Mouse (Mus musculus) forebrain, embryonic 13.5 days (tissue): Measurements from ENCODE around the gene Hcfc1r1. TPM values are rescaled to one million over a fixed set of nuclear protein-coding genes. Genes with fewer than 3 reads are reported as not detected.

Source experiments
- ATAC-seq: fragments of 200-750 bp; cut with Nextera tagmentation; 2 replicates; pipeline ENCODE4 v1.8.0; 2017
- H3K27ac ChIP-seq: fragments of 300-500 bp; sonication (generic); 2 replicates; pipeline ENCODE4 v1.5.1; 2015; ENCODE audit warnings: inconsistent platforms, mild to moderate bottlenecking, moderate library complexity
- H3K27me3 ChIP-seq: fragments of 300-500 bp; sonication (generic); 2 replicates; pipeline ENCODE4 v1.6.1; 2015; ENCODE audit warnings: mild to moderate bottlenecking, inconsistent platforms
- H3K36me3 ChIP-seq: fragments of 300-500 bp; sonication (generic); 2 replicates; pipeline ENCODE4 v1.6.1; 2015; ENCODE audit warnings: mild to moderate bottlenecking, inconsistent platforms; ENCODE audit not compliant: poor library complexity, severe bottlenecking
- H3K4me1 ChIP-seq: fragments of 300-500 bp; sonication (generic); 2 replicates; pipeline ENCODE4 v1.6.1; 2015; ENCODE audit warnings: inconsistent platforms
- H3K4me2 ChIP-seq: fragments of 300-500 bp; sonication (generic); 2 replicates; pipeline ENCODE4 v1.6.1; 2015; ENCODE audit warnings: inconsistent platforms, mild to moderate bottlenecking, moderate library complexity
- H3K4me3 ChIP-seq: fragments of 300-500 bp; sonication (generic); 2 replicates; pipeline ENCODE4 v1.5.1; 2015; ENCODE audit warnings: mild to moderate bottlenecking, inconsistent platforms
- H3K9ac ChIP-seq: fragments of 300-500 bp; sonication (generic); 2 replicates; pipeline ENCODE4 v1.6.1; 2015; ENCODE audit warnings: mild to moderate bottlenecking, inconsistent platforms
- H3K9me3 ChIP-seq: fragments of 300-500 bp; sonication (generic); replicated peaks from 2 replicates; pipeline ENCODE4 v1.6.1; 2016; ENCODE audit warnings: inconsistent platforms
- WGBS: fragments of 180-500 bp; shearing (Covaris S2); methylation state at CpG from one replicate; pipeline ENCODE4 v1.1.7; 2015; 5-methylcytosine and 5-hydroxymethylcytosine counted together
- polyA plus RNA-seq: library from polyadenylated mRNA; unstranded; fragments of >200 nt; fragmentation: Nextera tagmentation; extraction: Ambion mirVana; gene quantifications from 2 replicates; pipeline ENCODE4 v1.2.1, GENCODE M21; 2015

Gene Hcfc1r1
- polyA plus RNA-seq, 1 experiment from 2014 or later: 60.3 TPM

DNA sequence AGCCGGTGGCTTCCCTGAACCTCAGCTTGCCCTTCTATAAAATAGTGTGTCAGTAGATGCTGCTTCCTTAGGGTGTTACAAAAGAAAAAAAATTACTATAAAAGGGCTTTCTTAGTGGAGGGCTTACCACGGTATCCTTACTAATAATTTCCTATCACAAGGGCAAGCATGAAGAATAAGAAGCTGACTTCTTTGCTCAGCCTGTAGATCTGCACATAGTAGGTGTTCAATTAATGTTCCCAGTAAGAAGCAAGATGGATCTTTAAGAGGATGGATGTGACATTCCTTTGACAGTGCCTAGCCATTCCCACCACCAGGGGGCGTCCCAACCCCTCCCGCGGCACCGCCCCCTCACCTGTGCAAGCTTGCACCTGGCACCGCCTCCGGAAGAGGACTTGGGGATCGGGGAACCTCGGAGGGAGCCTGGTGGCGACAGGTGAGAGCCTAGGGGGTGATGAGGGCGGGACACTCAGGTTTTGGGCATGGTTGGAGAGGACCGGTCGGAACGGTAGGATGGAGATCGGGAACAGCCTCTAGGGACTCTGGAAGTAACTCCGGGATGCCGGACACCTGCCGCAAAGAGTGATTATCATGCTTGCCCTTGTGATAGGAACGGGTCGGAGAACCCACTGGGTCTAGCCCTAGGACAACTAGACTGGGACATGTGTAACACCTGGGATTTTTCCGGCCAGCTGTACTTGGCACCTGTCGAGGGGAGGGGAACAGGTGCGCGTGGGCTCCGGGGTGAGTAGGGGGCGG lies 13.1 kb upstream of the Hcfc1r1 start, which contains the start of gene Bicdl2:
Bicdl2 (plus strand) TSS at position 390 of the 759 bp plus-strand sequence.
- Histone ChIP-seq H3K9ac (no peak within 1 kb of the TSS), H3K4me3 (0 out of 2 replicates have a peak within 1 kb of the TSS, but pooled peaks have one; percentile 2), H3K4me2 (peak within 1 kb of the TSS; percentile 7; the same call in 1 of the 2 replicates), H3K27ac (no peak within 1 kb of the TSS), H3K27me3 (peaks cover 52% of the 10 kb centered on the region), H3K9me3 (no peaks in the 10 kb centered on the region), H3K36me3 (no peaks in the 10 kb centered on the region), H3K4me1 (peaks cover 3% of the 10 kb centered on the region; the same call in 1 of the 2 replicates)
- no peak for ATAC-seq
- WGBS: 4% methylated on average over 27 of the region's 27 CpGs

DNA sequence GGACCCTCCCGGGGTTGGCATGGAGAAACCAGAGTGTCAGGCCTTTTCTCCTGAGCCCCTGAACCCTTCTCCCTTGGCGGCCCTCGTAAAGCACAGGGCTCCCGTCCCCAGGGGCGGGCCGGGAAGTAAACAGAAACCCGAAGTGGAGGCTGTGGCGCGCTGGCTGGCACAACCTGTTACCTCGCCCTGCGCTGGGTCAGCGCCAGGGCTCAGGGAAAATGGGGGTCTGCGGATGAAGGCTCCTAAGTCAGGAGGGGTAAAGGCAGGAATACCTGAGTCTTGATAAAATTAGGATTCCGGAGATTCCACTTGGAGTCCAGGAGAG lies 12.6 kb upstream of the Hcfc1r1 start:
- Histone ChIP-seq H3K36me3 (no peaks in the 10 kb centered on the region), H3K4me1 (peaks cover 3% of the 10 kb centered on the region; the same call in 1 of the 2 replicates), H3K4me2 (peak overlapping the region; percentile 7; the same call in 1 of the 2 replicates), H3K9me3 (no peaks in the 10 kb centered on the region), H3K27ac (no peak overlapping the region), H3K9ac (no peak overlapping the region), H3K4me3 (no peak overlapping the region), H3K27me3 (peaks cover 52% of the 10 kb centered on the region)
- WGBS: 2% methylated on average over 14 of the region's 14 CpGs
- no peak for ATAC-seq

DNA sequence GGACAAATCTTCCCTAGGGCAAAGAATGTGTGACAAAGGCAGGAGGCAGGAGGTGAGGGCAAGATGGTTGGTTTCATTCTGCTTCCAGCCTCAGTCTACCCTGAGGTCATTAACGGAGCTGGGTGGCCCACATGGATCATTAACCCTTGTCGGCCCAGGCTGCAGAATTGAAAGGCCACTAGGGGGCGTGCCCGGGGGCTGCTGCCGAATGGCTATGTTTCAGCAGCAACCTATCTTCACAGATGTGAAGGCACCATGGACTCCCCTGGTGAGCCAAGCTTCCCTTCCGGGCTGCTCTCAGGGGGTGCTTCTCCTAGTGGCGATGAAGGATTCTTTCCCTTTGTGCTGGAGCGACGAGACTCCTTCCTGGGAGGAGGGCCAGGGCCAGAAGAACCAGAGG lies 11.9 kb upstream of the Hcfc1r1 start:
- no peak for ATAC-seq

DNA sequence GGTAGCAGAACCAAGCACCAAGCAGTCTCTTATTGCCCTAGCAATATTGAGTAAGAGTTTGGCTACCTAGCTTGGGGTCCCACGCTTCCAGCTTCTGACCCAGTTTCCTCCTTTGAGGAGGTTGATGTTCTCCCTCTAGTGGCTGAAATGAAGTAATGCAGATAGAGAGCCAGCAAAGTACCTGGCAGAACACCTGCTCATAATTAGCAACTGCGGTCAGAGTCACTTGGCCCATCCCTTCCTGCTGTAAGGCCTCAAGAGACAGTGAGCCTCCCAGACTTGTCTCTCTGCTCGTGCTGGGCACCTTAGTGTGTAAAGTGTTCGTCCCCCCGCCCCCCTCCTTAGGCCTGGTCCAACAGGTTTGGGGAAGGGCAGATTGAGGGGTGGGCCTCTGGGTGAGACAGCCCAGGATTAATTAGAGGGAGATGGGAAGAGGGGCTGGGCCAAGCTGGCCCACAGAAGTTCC lies 8.8 kb upstream of the Hcfc1r1 start:
- peak; percentile 54 for ATAC-seq
- H3K9me3 ChIP-seq: no peaks in the 10 kb centered on the region
- H3K4me1 ChIP-seq: peaks cover 3% of the 10 kb centered on the region; the same call in 1 of the 2 replicates
- H3K27ac ChIP-seq: no peak overlapping the region
- H3K9ac ChIP-seq: no peak overlapping the region
- no peak overlapping the region for H3K4me2 ChIP-seq
- H3K36me3 ChIP-seq: peaks cover 34% of the 10 kb centered on the region
- no peak overlapping the region for H3K4me3 ChIP-seq
- H3K27me3 ChIP-seq: peaks cover 41% of the 10 kb centered on the region
- WGBS: 10% methylated on average over 5 of the region's 5 CpGs

More for the DNA sequence above, 11.9 kb upstream of the Hcfc1r1 start:
- Histone ChIP-seq H3K4me3 (no peak overlapping the region), H3K27ac (no peak overlapping the region), H3K36me3 (peaks cover 4% of the 10 kb centered on the region), H3K9me3 (no peaks in the 10 kb centered on the region), H3K4me1 (peaks cover 3% of the 10 kb centered on the region; the same call in 1 of the 2 replicates), H3K4me2 (no peak overlapping the region), H3K27me3 (peaks cover 52% of the 10 kb centered on the region), H3K9ac (no peak overlapping the region)
- under 1% methylated on average over 9 of the region's 9 CpGs for WGBS

GRCm38 (mm10) chr17:23665511-23665910 lies 7.9 kb upstream of the Hcfc1r1 start:
- Histone ChIP-seq H3K4me3 (no peak overlapping the region), H3K4me1 (no peaks in the 10 kb centered on the region), H3K4me2 (no peak overlapping the region), H3K27ac (no peak overlapping the region), H3K27me3 (peaks cover 31% of the 10 kb centered on the region), H3K9me3 (no peaks in the 10 kb centered on the region), H3K9ac (no peak overlapping the region), H3K36me3 (peaks cover 44% of the 10 kb centered on the region)
- ATAC-seq: no peak; the same call in 1 of the 2 replicates
- 74% methylated on average over 14 of the region's 14 CpGs for WGBS

DNA sequence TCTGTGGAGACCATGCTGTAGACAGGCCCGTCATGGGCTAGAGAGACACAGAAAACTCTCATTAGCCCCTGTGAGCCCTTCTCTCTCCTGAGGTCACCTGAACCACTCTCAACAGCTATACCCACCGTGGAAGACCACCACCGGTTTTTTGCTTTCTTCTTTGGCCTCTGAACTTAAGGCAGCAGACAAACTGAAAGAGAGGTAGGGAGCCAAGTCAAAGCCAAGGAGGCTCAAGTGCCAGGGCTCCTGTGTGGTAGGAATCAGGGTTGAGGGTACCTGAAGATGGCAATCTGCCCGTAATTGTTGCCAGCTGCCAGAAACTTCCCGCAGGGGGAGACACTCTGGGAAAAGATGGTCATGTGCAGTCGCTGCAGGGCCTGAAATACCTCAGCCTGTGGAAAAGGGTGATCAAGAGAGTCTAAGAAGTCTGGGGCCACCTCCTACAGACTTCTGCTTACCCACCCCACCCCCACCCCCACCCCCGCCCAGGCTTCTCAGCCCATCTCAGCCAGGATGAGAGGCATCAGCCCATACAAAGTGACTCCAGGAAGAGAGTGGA lies 2.8 kb upstream of the Hcfc1r1 start:
- no peak for ATAC-seq
- Histone ChIP-seq H3K4me2 (no peak overlapping the region), H3K36me3 (peaks cover 44% of the 10 kb centered on the region), H3K27ac (no peak overlapping the region), H3K4me3 (no peak overlapping the region), H3K9ac (no peak overlapping the region), H3K9me3 (no peaks in the 10 kb centered on the region), H3K4me1 (peaks cover 23% of the 10 kb centered on the region), H3K27me3 (peaks cover 11% of the 10 kb centered on the region)
- WGBS: 88% methylated on average over 7 of the region's 7 CpGs

DNA sequence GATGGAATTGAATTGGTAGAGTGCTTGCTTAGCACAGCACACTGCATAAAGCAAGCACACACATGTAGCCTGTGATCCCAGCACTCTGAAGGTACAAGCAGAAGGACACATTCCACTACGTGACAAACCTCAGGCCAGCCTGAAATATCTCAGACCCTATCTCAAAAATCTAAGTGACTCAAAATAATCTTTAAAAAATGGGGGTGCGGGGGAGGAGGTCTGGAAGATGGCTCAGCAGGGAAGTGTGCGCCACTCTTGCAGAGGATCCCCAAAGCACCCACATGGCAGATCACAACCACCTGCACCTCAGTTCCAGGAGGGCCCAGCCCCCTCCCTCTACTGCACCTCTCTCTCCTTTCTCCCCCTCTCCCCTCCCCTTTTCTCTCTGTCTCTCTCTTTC lies 1.9 kb upstream of the Hcfc1r1 start:
- Histone ChIP-seq H3K9ac (no peak overlapping the region), H3K36me3 (peaks cover 40% of the 10 kb centered on the region), H3K4me1 (peaks cover 32% of the 10 kb centered on the region), H3K9me3 (no peaks in the 10 kb centered on the region), H3K27ac (no peak overlapping the region), H3K4me2 (no peak overlapping the region), H3K27me3 (peaks cover 20% of the 10 kb centered on the region), H3K4me3 (no peak overlapping the region)
- no peak for ATAC-seq
- 98% methylated on average over 3 of the region's 3 CpGs for WGBS

GRCm38 (mm10) chr17:23672761-23673160 lies 635 bp upstream of the Hcfc1r1 start:
- no peak for ATAC-seq
- H3K27me3 ChIP-seq: peaks cover 26% of the 10 kb centered on the region
- peak overlapping the region; percentile 64 for H3K4me3 ChIP-seq
- WGBS: 64% methylated on average over 3 of the region's 3 CpGs
- H3K36me3 ChIP-seq: peaks cover 28% of the 10 kb centered on the region
- H3K4me1 ChIP-seq: peaks cover 42% of the 10 kb centered on the region
- no peak overlapping the region for H3K27ac ChIP-seq
- H3K4me2 ChIP-seq: peak overlapping the region; percentile 67
- no peak overlapping the region for H3K9ac ChIP-seq
- no peaks in the 10 kb centered on the region for H3K9me3 ChIP-seq

DNA sequence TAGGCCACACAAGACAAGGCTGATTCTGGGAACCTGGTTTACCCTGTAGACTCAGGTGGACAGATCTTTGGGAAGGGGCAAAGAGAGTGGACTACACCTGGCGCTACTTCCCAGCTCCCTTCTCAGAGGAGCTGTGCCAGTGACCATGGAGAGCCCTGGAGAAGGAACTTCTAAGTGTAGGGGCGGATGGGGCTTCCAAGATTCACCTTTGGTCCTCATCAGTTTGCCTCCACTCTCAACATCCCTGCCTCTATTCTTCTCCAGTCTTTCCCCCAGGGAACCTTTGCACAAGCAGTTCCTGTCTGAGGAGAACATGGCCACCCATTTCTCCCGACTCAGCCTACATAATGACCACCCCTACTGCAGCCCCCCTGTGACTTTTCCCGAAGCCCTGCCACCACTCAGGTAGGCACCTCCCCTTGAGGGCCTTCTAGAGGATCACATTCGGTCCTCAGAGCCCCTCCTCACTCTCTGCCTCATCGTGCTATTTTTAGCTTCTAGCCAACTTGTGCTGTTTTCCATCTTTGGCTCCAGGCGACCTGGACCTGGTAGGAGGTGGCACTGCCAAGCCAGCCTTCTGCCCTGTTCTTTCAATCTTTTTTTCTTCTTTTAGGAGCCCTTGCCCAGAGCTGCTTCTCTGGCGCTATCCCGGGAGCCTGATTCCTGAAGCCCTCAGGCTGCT lies 1.0 kb downstream of the Hcfc1r1 start:
- Histone ChIP-seq H3K9ac (peak overlapping the region; percentile 66), H3K9me3 (no peaks in the 10 kb centered on the region), H3K4me1 (peaks cover 47% of the 10 kb centered on the region), H3K27ac (no peak overlapping the region), H3K36me3 (peaks cover 11% of the 10 kb centered on the region), H3K4me2 (peak overlapping the region; percentile 67), H3K4me3 (peak overlapping the region; percentile 64), H3K27me3 (peaks cover 41% of the 10 kb centered on the region)
- no peak for ATAC-seq
- 48% methylated on average over 9 of the region's 9 CpGs for WGBS

DNA sequence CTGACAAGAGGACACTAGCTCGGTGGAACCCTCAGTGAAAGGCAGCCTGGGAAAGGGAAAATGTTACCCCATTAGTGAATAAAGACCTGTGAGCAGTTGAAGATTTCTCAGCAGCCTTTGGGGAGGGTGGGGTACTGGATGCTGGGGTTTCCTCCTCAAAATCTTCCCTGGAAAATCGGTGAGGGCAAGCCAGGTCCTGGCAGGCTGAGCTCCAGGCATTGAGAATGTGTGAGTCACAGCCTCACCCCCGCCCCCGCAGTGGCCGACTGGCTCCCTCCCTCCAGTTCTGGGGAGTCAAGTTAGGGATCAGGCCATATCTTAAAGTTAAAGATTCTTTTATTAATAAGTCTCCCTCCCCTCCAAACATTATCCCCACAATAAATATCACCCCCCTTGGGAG lies 1.7 kb downstream of the Hcfc1r1 start:
- Histone ChIP-seq H3K4me1 (peaks cover 49% of the 10 kb centered on the region), H3K4me2 (peak overlapping the region; percentile 91)

GRCm38 (mm10) chr17:23675564-23676281 lies 2.3 kb downstream of the Hcfc1r1 start:
- ATAC-seq: no peak
- Histone ChIP-seq H3K4me1 (peaks cover 49% of the 10 kb centered on the region), H3K27me3 (peaks cover 54% of the 10 kb centered on the region)

More for the DNA sequence above, 1.7 kb downstream of the Hcfc1r1 start:
- Histone ChIP-seq H3K36me3 (peaks cover 4% of the 10 kb centered on the region), H3K27me3 (peaks cover 48% of the 10 kb centered on the region), H3K4me3 (no peak overlapping the region), H3K27ac (no peak overlapping the region), H3K9me3 (no peaks in the 10 kb centered on the region), H3K9ac (no peak overlapping the region)
- ATAC-seq: no peak
- WGBS: 55% methylated on average over 5 of the region's 5 CpGs

More at GRCm38 (mm10) chr17:23675564-23676281, 2.3 kb downstream of the Hcfc1r1 start:
- Histone ChIP-seq H3K4me2 (peak overlapping the region; percentile 91), H3K9ac (0 out of 2 replicates have a peak overlapping the region, but pooled peaks have one; percentile 69), H3K9me3 (no peaks in the 10 kb centered on the region), H3K4me3 (peak overlapping the region; percentile 49), H3K36me3 (no peaks in the 10 kb centered on the region), H3K27ac (no peak overlapping the region)
- 13% methylated on average over 15 of the region's 15 CpGs for WGBS
